Mouse (Mus musculus): ENCODE results near the gene Smc3.

Gene Smc3

GRCm38 (mm10) chr19:53599757-53600539, at the start of gene Smc3:
Gene Smc3, plus strand, starts transcription at chr19:53600398.
- DNase-seq, result peak; percentile 99

- no peak for DNase-seq
Measured at GRCm38 (mm10) chr19:53550972-53551371, 49.2 kb upstream of the Smc3 start.

- DNase-seq, result no peak
Measured at GRCm38 (mm10) chr19:53552216-53552786, 47.9 kb upstream of the Smc3 start.

GRCm38 (mm10) chr19:53552795-53553194, 47.4 kb upstream of the Smc3 start:
- no peak for DNase-seq

GRCm38 (mm10) chr19:53554402-53554801, 45.8 kb upstream of the Smc3 start:
- DNase-seq, result no peak

- DNase-seq, result no peak
Measured at GRCm38 (mm10) chr19:53554981-53555616, 45.1 kb upstream of the Smc3 start.

- no peak for DNase-seq
Measured at GRCm38 (mm10) chr19:53556841-53557240, 43.4 kb upstream of the Smc3 start.

GRCm38 (mm10) chr19:53557267-53557936, 42.8 kb upstream of the Smc3 start:
- DNase-seq, result peak; percentile 75

- DNase-seq, result no peak
Measured at GRCm38 (mm10) chr19:53560436-53560835, 39.8 kb upstream of the Smc3 start.

- no peak for DNase-seq
Measured at GRCm38 (mm10) chr19:53564174-53564573, 36.0 kb upstream of the Smc3 start.

- DNase-seq, result no peak
Measured at GRCm38 (mm10) chr19:53565565-53566277, 34.5 kb upstream of the Smc3 start.

- DNase-seq, result no peak
Measured at GRCm38 (mm10) chr19:53567864-53568263, 32.3 kb upstream of the Smc3 start.

GRCm38 (mm10) chr19:53568553-53568952, 31.6 kb upstream of the Smc3 start:
- DNase-seq, result no peak

GRCm38 (mm10) chr19:53571056-53571455, 29.1 kb upstream of the Smc3 start:
- no peak for DNase-seq

GRCm38 (mm10) chr19:53571501-53572428, 28.4 kb upstream of the Smc3 start:
- DNase-seq, result no peak

- no peak for DNase-seq
Measured at GRCm38 (mm10) chr19:53572607-53573006, 27.6 kb upstream of the Smc3 start.

GRCm38 (mm10) chr19:53573151-53573550, 27.0 kb upstream of the Smc3 start:
- DNase-seq, result no peak

GRCm38 (mm10) chr19:53574131-53574530, 26.1 kb upstream of the Smc3 start:
- DNase-seq, result no peak

- no peak for DNase-seq
Measured at GRCm38 (mm10) chr19:53574546-53574945, 25.7 kb upstream of the Smc3 start.

GRCm38 (mm10) chr19:53575296-53576010, 24.7 kb upstream of the Smc3 start:
- no peak for DNase-seq

- no peak for DNase-seq
Measured at GRCm38 (mm10) chr19:53576061-53576460, 24.1 kb upstream of the Smc3 start.
